Mouse (Mus musculus): Measurements from ENCODE around the gene S100a9.

DNA sequence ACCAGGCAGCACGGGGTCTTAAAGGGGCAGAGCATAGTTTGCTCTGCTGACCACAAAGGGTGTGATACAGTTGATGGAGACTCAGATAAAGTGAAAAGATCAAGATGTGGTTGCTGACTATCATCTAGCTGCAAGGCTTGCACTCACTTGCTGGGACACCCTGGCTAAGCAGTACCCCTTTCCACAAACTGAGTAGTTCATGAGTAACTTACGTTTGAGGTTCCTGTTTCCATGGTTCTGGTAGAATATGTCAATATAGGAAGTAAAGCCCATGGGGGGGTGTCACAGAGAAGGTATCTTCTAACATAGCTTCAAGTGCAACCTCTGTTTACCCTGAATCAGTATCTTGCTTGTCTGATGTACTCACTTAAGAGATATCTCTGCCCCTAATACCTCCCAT lies 2.0 kb downstream of the S100a9 start:
- TF ChIP-seq CTCF (IDR thresholded peaks at IDR 0.05) (no peak), EP300 (IDR thresholded peaks at IDR 0.05) (no peak)
